Mouse (Mus musculus): ENCODE measurements around the gene Rnf145.

GRCm38 (mm10) chr11:44606881-44607280, 88.1 kb downstream of the Rnf145 start:
- TF ChIP-seq POLR2A (IDR thresholded peaks at IDR 0.05; ENCODE audit: insufficient read depth, low read depth, low read length) = no peak
- TF ChIP-seq CTCF (IDR thresholded peaks at IDR 0.05; ENCODE audit: insufficient read depth, low read depth, low read length) = no peak

All from olfactory bulb, adult 2 months (tissue).